Mouse (Mus musculus): Measurements from ENCODE around the gene Map1s. TPM values are rescaled to one million over a fixed set of nuclear protein-coding genes. Genes with fewer than 3 reads are reported as not detected.

The Map1s gene
- polyA plus RNA-seq, 1 experiment, result 76.8 TPM

DNA sequence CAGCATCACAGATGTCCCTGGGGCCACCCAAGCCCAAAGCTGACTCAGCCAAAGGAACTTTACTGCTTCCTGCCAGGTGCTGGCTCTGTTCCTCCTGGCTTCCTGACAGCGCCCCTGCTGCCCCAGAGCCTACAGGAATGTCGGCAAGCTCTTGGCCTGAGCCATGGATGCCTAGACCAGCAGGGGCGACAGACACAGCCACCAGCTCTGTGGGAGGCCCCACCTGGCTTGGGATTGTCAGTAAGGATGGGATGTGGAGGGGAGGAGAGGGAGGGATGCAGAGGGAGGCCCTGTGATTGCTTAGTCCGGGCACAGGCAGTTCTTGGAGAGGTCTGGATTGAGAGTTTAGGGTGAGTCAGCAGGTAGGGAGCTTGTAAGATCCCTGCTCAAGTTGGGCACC, 25.6 kb upstream of the Map1s start:
- DNase-seq (ENCODE audit: low read depth), result peak; percentile 59

DNA sequence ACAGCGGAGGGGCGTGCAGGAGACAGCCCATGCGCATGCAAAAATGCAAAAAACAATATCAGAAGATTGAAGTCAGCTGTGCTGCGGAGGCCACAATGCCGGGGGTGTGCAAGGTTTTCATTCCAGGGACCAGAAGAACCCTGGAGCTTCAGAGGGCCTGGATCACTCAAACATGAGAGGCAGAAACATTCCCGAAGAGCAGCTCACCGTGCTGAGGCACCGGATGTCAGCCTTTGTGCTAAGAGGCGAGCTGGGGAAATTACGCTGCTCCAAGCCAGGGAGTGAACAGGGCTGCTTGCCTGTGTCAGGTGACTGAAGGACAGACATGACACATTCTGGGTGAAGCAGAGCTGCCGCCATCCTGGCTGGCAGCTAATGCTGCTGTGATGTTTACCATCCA, 25.2 kb upstream of the Map1s start:
- DNase-seq (ENCODE audit: low read depth), result no peak
- no peak for TF ChIP-seq POLR2A (IDR thresholded peaks at IDR 0.05; ENCODE audit: borderline replicate concordance, extremely low read depth, insufficient read depth, insufficient read length, poor library complexity, severe bottlenecking)
- no peak for TF ChIP-seq CTCF (IDR thresholded peaks at IDR 0.05; ENCODE audit: borderline replicate concordance, extremely low read depth, insufficient read depth, insufficient read length)

More for the DNA sequence above, 25.6 kb upstream of the Map1s start:
- TF ChIP-seq CTCF (IDR thresholded peaks at IDR 0.05; ENCODE audit: borderline replicate concordance, extremely low read depth, insufficient read depth, insufficient read length), result no peak

DNA sequence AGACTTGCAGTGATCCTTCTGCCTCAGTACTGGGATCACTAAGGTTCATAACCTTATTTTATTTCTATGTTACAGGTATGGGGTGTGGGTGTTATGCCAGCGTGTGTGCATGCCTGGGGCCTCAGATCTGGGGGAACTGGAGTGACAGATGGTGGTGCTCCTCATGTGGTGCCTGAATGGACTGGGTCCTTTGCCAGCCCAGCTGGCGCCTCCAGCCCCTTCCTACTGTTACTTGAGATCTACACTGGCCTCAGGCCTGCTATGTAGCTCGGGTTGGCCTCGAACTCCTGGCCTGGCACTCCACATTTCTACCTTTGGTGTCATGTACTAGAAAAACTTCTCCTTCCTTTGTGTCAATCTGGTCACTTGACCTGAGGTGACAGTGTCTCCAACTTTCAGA, 21.5 kb upstream of the Map1s start:
- DNase-seq (ENCODE audit: low read depth), result peak; percentile 10

DNA sequence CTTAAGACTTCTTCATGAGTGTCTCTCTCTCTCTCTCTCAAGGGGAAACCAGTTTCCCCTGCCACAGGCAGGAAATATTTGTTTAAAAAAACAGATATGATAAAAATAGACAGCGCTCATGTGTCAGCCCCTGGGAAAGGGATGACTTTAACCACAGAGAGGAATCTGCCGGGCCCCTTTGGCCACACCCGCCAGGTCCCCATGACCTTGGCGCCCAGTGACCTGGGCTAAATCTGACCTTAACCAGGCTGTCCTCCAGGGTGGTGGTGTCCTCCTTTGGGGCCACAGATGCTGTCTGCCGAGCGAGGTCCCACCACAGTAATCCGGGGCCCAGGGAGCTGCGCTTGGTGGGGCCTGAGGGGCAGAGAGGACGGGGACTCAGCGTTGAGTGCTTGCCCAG, 21.0 kb upstream of the Map1s start:
- no peak for TF ChIP-seq POLR2A (IDR thresholded peaks at IDR 0.05; ENCODE audit: borderline replicate concordance, extremely low read depth, insufficient read depth, insufficient read length, poor library complexity, severe bottlenecking)
- no peak for TF ChIP-seq CTCF (IDR thresholded peaks at IDR 0.05; ENCODE audit: borderline replicate concordance, extremely low read depth, insufficient read depth, insufficient read length)
- no peak for DNase-seq (ENCODE audit: low read depth)

More for the DNA sequence above, 21.5 kb upstream of the Map1s start:
- TF ChIP-seq CTCF (IDR thresholded peaks at IDR 0.05; ENCODE audit: borderline replicate concordance, extremely low read depth, insufficient read depth, insufficient read length) (no peak), POLR2A (IDR thresholded peaks at IDR 0.05; ENCODE audit: borderline replicate concordance, extremely low read depth, insufficient read depth, insufficient read length, poor library complexity, severe bottlenecking) (no peak)

DNA sequence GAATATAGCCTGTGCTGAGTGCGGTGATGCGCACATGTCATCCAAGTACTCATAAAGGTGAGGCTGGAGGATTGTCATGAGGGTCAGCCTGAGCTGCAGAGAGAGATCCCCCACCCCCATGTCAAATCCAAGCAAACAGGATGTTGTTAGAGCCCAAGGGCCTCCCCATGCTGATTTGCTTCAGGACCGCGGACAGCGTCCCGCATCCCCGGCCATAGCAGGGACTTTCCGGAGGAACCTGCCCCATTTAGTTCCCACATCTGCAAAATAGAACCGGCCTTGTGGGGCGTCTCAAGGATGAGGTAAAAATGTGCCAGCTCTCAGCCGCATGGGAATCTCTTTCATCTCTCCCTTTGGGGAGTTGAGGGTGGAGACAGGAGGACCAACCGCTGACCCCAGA, 20.1 kb upstream of the Map1s start:
- TF ChIP-seq POLR2A (IDR thresholded peaks at IDR 0.05; ENCODE audit: borderline replicate concordance, extremely low read depth, insufficient read depth, insufficient read length, poor library complexity, severe bottlenecking), result no peak
- TF ChIP-seq CTCF (IDR thresholded peaks at IDR 0.05; ENCODE audit: borderline replicate concordance, extremely low read depth, insufficient read depth, insufficient read length), result no peak
- no peak for DNase-seq (ENCODE audit: low read depth)

DNA sequence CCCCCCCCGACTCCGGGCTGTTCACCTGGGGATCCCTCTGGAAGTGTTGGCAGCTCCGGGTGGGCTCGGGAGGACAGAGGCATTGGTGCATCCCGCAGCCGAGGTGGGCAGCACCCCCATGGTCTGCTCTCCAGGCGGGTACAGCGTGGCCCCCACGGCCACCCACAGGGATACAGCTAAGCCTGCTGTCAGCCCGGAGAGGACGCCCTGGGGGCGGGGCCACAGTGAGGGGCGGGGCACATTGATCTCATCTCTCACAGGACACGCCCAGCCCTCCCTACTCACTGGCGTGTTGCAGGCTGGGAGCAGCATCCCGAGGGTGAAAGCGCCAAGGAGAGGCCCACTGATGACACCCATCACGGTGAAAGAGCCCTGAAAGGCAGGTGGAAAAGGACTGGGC, 18.1 kb upstream of the Map1s start:
- TF ChIP-seq CTCF (IDR thresholded peaks at IDR 0.05; ENCODE audit: borderline replicate concordance, extremely low read depth, insufficient read depth, insufficient read length), result no peak
- no peak for TF ChIP-seq POLR2A (IDR thresholded peaks at IDR 0.05; ENCODE audit: borderline replicate concordance, extremely low read depth, insufficient read depth, insufficient read length, poor library complexity, severe bottlenecking)
- no peak for DNase-seq (ENCODE audit: low read depth)

DNA sequence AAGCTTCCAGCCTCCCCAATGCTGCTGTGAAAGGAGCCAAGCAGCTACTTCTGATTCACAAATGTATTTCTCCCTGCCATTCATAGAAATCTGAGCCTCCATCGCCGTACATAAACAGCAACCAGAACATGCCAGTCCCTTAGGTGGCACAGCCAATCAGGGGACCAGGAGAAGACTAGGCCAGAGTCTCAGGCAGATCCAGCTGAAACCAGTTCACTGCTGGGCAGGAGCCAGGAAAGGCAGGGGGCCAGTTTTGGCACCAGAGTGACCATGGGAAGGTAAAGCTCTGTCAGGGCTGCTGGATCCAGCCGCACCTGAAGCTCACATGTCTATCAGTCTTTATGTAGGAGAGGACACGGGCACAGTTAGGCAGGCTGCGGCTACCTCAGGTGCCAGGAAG, 15.1 kb upstream of the Map1s start:
- TF ChIP-seq CTCF (IDR thresholded peaks at IDR 0.05; ENCODE audit: borderline replicate concordance, extremely low read depth, insufficient read depth, insufficient read length) (no peak), POLR2A (IDR thresholded peaks at IDR 0.05; ENCODE audit: borderline replicate concordance, extremely low read depth, insufficient read depth, insufficient read length, poor library complexity, severe bottlenecking) (no peak)

DNA sequence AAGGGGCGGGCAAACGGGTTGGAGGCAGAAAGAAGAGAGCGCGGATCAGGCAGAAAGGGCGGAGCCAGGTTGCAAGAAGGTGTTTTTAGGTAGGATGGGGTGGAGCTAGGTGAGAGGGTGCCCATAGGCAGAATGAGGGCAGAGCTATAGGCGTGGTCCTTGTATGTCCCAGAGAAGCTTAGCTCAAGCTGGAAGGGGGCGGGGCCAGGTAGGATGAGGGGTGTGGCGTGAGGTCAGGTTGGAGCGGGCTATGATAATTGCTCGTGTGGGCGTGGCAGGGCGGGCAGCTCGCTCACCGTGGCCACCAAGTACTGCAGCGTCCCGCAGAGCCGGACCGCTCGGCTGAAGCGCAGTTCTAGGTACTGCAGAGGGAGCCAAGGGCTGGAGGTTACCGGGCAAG, 14.4 kb upstream of the Map1s start:
- no peak for DNase-seq (ENCODE audit: low read depth)
- TF ChIP-seq POLR2A (IDR thresholded peaks at IDR 0.05; ENCODE audit: borderline replicate concordance, extremely low read depth, insufficient read depth, insufficient read length, poor library complexity, severe bottlenecking), result no peak
- TF ChIP-seq CTCF (IDR thresholded peaks at IDR 0.05; ENCODE audit: borderline replicate concordance, extremely low read depth, insufficient read depth, insufficient read length), result no peak

More for the DNA sequence above, 15.1 kb upstream of the Map1s start:
- DNase-seq (ENCODE audit: low read depth), result no peak

DNA sequence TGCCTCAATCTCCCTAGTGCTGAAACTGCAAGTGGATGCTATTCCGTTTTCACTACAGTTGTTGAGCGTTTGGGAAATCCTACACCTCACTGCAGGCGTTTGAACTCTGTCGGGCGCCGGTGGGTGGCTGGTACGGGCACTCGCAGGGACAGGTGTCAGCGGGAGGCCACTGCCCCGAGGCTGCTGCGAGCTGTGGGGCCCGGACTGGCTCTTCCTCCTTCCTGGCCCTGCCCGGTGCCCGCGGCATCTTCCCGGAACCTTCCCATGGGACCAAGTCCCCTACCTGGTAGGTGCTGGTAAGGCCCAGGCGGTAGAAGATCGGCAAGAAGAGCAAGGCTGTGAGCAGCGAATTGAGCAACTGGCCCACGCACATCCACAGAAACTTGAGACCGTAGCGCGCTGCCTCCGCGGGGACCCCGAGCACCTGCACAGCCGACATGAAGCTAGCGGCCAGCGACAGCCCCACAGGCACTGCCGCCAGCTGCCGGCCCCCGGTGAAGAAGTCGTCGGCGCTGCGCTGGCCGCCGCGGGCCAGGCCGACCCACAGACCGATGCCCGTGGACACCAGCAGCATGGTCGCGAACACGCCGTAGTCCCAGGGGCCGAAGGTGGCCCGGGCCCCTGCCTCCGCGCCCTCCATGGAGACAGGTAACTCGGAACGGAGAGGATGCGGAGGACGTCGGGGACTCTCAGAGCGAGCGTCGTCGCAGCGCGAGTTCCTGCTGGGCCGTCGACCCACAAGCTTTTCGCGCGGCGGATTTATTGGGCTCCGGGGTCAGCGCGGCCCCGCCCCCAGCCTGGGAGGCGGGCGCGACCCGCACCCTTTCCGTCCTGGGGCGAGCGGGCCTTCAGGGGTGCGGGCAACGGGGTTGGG, 13.5 kb upstream of the Map1s start, which contains the start of gene Slc5a5:
TSS of gene Slc5a5 (minus strand) at position 736 of the 874 bp plus-strand sequence.
- TF ChIP-seq POLR2A (IDR thresholded peaks at IDR 0.05; ENCODE audit: borderline replicate concordance, extremely low read depth, insufficient read depth, insufficient read length, poor library complexity, severe bottlenecking), result no peak
- no peak for TF ChIP-seq CTCF (IDR thresholded peaks at IDR 0.05; ENCODE audit: borderline replicate concordance, extremely low read depth, insufficient read depth, insufficient read length)
- DNase-seq (ENCODE audit: low read depth), result no peak

DNA sequence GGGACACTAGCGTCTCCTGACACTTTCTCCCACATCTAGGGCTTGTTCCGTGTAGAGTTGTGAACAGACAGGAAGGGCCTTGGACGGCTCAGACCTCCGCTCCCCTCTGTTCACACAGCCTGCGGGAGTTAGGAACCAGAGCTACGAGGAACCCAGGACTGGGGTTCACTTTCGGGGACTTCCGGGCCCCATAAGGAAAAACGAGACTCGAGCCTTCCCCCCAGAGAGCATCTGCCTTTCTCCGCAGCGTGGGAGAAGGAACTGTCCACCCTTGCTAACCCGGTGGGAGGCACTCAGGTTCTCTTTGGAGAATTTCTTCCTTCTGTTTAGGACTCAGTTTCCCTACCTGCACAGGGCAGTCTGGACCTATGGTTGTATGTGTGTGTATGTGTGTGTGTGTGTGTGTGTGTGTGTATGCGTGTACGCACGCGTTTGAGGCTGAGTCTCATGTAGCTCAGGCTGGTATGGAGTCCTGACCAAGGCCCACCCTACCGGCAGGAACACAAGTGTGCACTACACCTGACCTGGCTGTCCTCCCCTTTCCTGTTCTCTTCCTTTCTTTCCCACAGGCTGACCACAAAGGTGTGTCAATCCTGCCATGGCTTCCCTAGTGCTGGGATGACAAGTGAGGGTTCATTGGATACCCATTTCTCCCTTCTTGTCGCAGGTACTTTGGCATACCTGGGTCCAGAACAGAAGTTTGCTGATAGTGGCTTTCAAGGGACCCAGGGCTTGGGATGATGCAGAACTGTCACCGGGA, 12.7 kb upstream of the Map1s start:
- DNase-seq (ENCODE audit: low read depth), result no peak
- TF ChIP-seq CTCF (IDR thresholded peaks at IDR 0.05; ENCODE audit: borderline replicate concordance, extremely low read depth, insufficient read depth, insufficient read length), result no peak
- TF ChIP-seq POLR2A (IDR thresholded peaks at IDR 0.05; ENCODE audit: borderline replicate concordance, extremely low read depth, insufficient read depth, insufficient read length, poor library complexity, severe bottlenecking), result no peak

DNA sequence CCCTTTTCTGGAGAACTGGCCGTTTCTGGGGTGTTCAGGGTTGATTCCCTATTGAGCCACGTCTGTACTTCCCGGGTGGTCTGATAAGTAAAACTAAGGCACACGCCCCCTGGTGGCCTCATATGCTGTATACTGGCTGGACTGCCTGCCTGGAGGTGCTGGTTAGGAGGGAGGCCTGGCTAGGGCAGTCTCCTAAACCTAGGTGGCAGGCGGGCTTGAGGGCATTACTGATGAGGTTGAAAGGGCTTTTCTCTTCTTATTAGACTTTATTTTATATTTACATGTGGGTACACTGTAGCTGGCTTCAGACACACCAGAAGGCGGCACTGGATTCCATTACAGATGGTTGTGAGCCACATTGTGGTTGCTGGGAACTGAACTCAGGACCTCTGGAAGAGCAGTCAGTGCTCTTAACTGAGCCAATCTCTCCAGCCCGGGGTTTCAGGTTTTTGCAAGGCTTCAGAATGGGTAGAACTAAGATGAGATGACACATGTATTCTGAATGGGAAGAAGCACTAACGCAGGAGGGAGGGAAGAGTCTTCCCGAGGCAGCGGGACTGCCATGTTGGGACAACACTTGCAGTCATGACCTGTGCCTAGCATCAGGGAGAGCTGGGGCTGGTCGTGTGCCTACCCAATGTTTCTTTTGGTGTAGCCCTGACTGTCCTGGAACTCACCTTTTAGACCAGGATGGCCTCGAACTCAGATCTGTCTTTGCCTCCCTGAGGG, 11.9 kb upstream of the Map1s start:
- no peak for TF ChIP-seq POLR2A (IDR thresholded peaks at IDR 0.05; ENCODE audit: borderline replicate concordance, extremely low read depth, insufficient read depth, insufficient read length, poor library complexity, severe bottlenecking)
- TF ChIP-seq CTCF (IDR thresholded peaks at IDR 0.05; ENCODE audit: borderline replicate concordance, extremely low read depth, insufficient read depth, insufficient read length), result peak; percentile 80
- DNase-seq (ENCODE audit: low read depth), result peak; percentile 88
